Mouse (Mus musculus) lung, adult 2 months (tissue): Measurements from ENCODE around the gene Prim2. TPM values are rescaled to one million over a fixed set of nuclear protein-coding genes. Genes with fewer than 3 reads are reported as not detected.
A peak's percentile ranks its signal among the peaks of the same experiment; 100 is the strongest.

Source experiments
- DNase-seq: peaks from one replicate; pipeline ENCODE4 v3.0.0; 2022
- H3K4me1 ChIP-seq: fragments of 200-500 bp; 2 replicates; pipeline ENCODE4 v1.6.1; 2011; ENCODE audit warnings: low read length; ENCODE audit not compliant: control insufficient read depth, insufficient read depth
- H3K4me3 ChIP-seq: fragments of 200-500 bp; replicated peaks from 2 replicates; pipeline ENCODE3; 2011; ENCODE audit warnings: low read depth, mild to moderate bottlenecking, control low read depth, low read length; ENCODE audit errors: extremely low read depth
- CTCF ChIP-seq: fragments of 200-500 bp; IDR thresholded peaks from 2 replicates; pipeline ENCODE4 v1.5.1; 2011; ENCODE audit warnings: mild to moderate bottlenecking, low read length, control low read depth; ENCODE audit not compliant: insufficient read depth
- POLR2A ChIP-seq: fragments of 200-500 bp; IDR thresholded peaks from 2 replicates; pipeline ENCODE4 v1.6.1; 2011; ENCODE audit warnings: low read depth, mild to moderate bottlenecking, control low read depth, low read length, borderline replicate concordance; ENCODE audit errors: extremely low read depth
- WGBS: fragments of 180-500 bp; shearing (Covaris S2); methylation state at CpG from one replicate; pipeline ENCODE4 v1.1.7; 2018; 5-methylcytosine and 5-hydroxymethylcytosine counted together
- polyA plus RNA-seq: library from polyadenylated mRNA; depleted of rRNA; stranded (reverse); fragments of >200 nt; gene quantifications from 2 replicates; pipeline ENCODE4 v1.2.3, GENCODE M21; 2012; rRNA removed

The Prim2 gene
- polyA plus RNA-seq, result 2.3 and 4.0 TPM in 2 replicates

DNA sequence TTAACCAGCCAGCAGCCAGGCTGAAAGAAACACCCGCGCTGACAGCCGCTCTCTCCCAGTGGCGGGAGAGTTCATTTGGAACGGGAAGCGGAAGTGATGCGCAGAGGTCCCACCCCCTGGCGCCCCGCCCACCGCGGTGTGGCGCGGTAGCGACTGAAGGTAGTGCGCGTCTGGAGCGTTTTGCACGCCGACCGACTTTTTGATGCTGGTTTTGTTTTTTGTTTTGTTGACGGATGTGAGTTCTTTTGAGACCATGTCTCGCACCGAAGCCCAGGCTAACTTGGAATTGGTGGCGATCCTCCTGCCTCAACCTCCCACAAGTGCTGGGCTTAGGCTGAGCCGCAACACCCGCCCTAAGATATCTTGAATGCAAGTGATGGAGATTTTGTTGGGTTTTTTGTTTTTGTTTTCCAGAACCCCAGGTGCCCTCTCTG, at the start of gene Prim2:
Gene Prim2, minus strand, starts transcription at position 88 of the 434 bp plus-strand sequence.
- peak within 1 kb of the TSS; percentile 88 for H3K4me3 ChIP-seq
- DNase-seq, result peak; percentile 87
- WGBS, result under 1% methylated on average over 26 of the region's 26 CpGs
- no peak for TF ChIP-seq CTCF
- peak; percentile 94 for TF ChIP-seq POLR2A
- H3K4me1 ChIP-seq, result no peaks in the 10 kb centered on the region

DNA sequence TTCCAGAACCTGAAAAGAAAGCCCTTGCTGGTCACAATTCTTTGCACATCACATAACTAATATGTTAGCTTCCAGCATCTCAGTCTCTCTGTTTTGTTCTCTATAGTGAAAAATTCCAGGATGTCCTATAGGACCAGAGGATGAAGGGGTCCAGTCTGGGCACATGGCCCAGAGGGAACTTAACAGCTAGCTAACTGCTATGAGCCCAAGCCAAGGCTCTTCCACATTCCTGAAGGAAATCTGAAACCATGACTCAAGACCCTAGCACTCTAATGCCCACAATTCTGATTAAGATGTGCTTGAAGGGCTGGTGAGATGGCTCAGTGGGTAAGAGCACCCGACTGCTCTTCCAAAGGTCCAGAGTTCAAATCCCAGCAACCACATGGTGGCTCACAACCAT, 48.0 kb upstream of the Prim2 start:
- DNase-seq, result no peak
- no peak for TF ChIP-seq POLR2A
- TF ChIP-seq CTCF, result no peak
- peaks cover 3% of the 10 kb centered on the region for H3K4me1 ChIP-seq
- H3K4me3 ChIP-seq, result no peak overlapping the region
- WGBS, result 80% methylated on average over 1 of the region's 1 CpGs

DNA sequence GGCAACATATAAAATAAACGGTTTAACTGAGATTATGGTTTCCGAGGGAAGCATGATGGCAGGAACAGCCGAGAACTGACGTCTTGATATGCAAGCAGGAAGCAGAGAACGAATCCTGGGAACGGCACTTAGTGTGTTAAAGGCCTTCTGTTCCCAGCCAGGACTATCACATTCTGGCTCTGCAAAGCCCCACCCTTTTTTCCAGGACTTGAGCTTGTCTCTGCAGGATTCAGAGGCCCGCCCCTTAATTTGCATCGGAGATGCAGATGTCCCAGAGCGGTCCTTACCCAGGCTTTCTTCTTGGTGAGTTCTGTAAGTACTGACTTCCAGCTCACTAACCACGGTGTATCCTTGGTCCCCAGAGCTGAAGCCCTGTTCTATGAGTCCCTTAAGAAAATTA, 45.2 kb upstream of the Prim2 start:
- WGBS, result 5% methylated on average over 10 of the region's 10 CpGs
- H3K4me1 ChIP-seq, result no peaks in the 10 kb centered on the region
- DNase-seq, result no peak
- no peak for TF ChIP-seq CTCF
- H3K4me3 ChIP-seq, result no peak overlapping the region

DNA sequence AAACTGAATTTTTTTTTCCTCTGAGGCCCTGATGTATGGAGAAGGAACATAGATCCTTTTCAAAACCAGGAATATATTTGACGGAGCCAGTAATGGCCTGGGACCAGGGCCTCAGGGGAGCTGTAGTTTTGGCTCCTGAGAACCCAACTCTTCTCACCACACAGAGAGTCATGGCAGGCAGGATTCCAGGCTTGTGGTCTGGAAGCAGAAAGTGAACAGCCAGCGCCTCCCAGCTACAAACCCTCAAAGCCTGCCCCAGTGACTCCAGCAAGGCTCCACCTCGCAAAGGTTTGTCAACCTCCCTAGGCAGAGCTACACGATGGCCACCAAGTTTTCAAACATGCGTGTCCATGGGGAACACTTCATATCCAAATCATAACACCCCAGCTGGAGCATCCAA, 42.4 kb upstream of the Prim2 start:
- TF ChIP-seq POLR2A (no peak), CTCF (no peak)
- Histone ChIP-seq H3K4me3 (no peak overlapping the region), H3K4me1 (no peaks in the 10 kb centered on the region)
- WGBS, result 79% methylated on average over 5 of the region's 5 CpGs
- DNase-seq, result no peak

DNA sequence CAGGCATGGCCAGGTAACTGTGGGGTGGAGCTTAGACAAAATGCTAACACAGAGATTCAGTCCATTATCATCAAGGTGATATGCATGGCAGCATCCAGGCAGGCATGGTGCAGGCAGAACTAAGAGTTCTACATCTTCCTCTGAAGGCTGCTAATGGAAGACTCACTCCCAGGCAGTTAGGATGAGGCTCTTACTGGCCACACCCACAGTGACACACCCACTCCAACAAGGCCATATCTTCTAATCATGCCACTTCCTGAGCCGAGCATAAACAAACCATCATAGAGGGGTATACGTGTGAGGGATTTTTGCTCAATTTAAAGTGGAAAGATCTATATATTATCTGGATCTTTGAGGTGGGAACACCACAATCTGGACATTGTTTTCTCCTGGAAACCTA, 40.0 kb upstream of the Prim2 start:
- H3K4me3 ChIP-seq, result no peak overlapping the region
- DNase-seq, result no peak
- no peaks in the 10 kb centered on the region for H3K4me1 ChIP-seq
- TF ChIP-seq CTCF (no peak), POLR2A (no peak)
- WGBS, result 29% methylated on average over 2 of the region's 2 CpGs

DNA sequence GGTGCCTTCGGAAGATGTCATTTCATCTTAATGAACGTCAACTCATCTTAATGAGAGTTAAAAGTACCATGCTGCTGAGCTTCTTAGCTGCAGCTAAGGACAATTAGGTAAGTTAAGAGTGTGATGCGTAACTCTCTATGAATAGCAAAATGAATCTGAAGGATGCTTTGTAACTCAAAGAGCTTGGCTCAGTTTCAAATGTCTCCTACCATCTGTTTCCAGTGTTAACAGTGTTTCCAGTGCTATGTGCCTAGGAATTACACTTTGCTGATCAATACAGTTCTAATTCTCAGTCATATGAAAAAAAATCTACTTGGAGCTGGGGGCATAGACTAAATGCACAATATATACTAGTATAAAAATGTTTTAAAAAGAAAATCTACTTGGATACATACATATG, 31.6 kb upstream of the Prim2 start:
- Histone ChIP-seq H3K4me3 (no peak overlapping the region), H3K4me1 (no peaks in the 10 kb centered on the region)
- DNase-seq, result no peak
- TF ChIP-seq CTCF (no peak), POLR2A (no peak)
- 93% methylated on average over 3 of the region's 3 CpGs for WGBS

DNA sequence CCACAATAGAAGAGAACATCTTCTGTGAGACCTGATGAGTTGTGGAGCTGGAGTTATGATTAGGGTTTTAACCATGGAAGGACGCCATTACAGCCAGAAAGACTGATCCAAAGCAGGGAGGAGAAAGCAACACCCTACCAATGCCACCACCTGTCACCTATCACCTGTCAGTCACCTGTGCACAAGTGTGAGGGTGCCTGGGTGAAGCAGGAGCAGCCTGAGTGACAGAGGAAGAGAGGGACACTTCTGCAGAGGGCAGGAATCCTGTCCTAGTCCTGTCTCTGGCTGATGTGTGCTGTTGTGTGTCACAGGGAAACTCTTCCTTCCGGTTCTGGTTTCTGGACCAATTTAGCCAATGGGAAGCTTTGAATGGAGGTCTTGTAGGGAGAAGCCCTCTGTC, 26.4 kb upstream of the Prim2 start:
- no peak for TF ChIP-seq CTCF
- no peak for TF ChIP-seq POLR2A
- WGBS, result 72% methylated on average over 2 of the region's 2 CpGs
- H3K4me1 ChIP-seq, result no peaks in the 10 kb centered on the region

DNA sequence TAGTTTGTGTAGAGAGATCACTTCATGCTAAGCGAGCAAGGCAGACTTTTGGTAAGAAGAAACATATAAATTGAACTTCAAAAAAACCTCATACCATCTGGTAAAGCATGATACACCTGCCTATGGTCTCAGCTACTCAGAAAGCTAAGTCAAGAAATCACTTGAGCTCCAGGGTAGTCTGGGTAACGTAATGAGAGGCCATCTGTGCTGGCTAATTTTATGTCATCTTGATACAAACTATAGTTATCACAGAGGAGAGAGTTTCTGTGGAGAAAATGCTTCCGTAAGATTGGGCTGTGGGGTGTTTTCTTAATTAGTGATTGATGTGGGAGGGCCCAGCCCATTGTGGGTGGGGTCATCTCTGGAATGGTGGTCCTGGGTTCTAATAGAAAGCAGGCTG, 24.3 kb upstream of the Prim2 start:
- DNase-seq, result no peak
- TF ChIP-seq POLR2A (no peak), CTCF (no peak)
- no peak overlapping the region for H3K4me3 ChIP-seq
- H3K4me1 ChIP-seq, result no peaks in the 10 kb centered on the region
- 80% methylated on average over 3 of the region's 3 CpGs for WGBS

More for the DNA sequence above, 26.4 kb upstream of the Prim2 start:
- H3K4me3 ChIP-seq, result no peak overlapping the region
- no peak for DNase-seq

DNA sequence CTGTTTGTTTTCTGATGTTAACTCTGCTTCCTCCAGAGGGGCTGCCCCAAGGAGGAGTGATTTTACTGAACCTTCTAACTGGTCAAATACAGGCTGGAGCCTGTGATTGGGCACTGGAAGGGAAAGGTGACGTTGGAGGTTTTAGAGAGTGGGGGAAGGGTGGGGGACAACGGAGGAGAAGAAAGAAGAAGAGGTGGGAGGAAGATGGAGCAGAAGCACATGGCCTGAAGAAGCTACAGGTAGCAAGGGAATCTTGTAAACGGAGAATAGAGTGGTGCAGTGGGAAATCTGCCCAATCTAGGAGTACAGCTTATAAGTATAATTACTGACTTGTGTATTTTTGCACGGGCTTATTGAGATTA, 20.5 kb upstream of the Prim2 start:
- 28% methylated on average over 4 of the region's 4 CpGs for WGBS
- no peaks in the 10 kb centered on the region for H3K4me1 ChIP-seq
- no peak for DNase-seq
- no peak overlapping the region for H3K4me3 ChIP-seq
- no peak for TF ChIP-seq POLR2A
- TF ChIP-seq CTCF, result no peak

DNA sequence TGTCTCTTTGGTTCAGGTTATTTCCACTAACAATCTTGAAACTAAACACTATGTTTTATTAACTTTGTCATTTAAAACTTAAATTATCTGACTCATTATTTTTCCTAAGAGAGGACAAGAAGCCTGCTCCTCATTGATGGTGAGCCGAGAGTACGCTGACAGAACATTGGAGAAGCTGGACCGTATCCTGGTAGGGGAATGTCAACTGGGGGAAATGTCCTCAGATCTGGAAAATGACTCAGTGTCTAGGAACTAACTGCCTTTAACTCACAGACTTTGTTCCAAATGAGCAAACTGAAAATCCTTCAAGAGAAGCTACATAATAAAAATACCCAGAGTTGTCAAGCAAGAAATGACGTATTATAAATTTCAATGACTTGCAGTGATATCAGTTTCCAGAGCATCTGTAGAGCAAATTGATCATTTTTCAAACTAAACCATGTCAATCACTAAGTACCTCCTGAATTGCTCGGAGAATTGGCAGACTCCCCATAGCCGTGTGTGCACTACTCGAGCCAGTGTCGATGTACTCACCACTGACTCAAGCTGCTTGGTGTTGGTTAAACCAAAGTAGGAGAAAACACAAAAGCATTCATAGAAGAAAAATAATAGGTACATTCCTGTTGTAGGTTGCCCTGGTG, 20.0 kb upstream of the Prim2 start:
- TF ChIP-seq POLR2A (no peak), CTCF (no peak)
- no peaks in the 10 kb centered on the region for H3K4me1 ChIP-seq
- WGBS, result 70% methylated on average over 8 of the region's 8 CpGs
- DNase-seq, result no peak
- no peak overlapping the region for H3K4me3 ChIP-seq
